Mouse (Mus musculus) adrenal gland, adult 8-10 months (tissue): ENCODE measurements around the gene Grhl1. TPM values are rescaled to one million over a fixed set of nuclear protein-coding genes. Genes with fewer than 3 reads are reported as not detected.
A peak's percentile ranks its signal among the peaks of the same experiment; 100 is the strongest.

Experiments used
- DNase-seq: peaks from one replicate; pipeline ENCODE4 v3.0.0; 2022
- total RNA-seq, 4 experiments: library from RNA; stranded (reverse); gene quantifications; 2 replicates each; pipeline ENCODE4 v1.2.4; 2022

The Grhl1 gene
- total RNA-seq, 4 experiments from 2014 or later: 0.46 to 0.73 (median 0.59) TPM

- DNase-seq: no peak
Measured at GRCm38 (mm10) chr12:24645901-24646300, 73.8 kb downstream of the Grhl1 start.

- DNase-seq: no peak
Measured at GRCm38 (mm10) chr12:24648094-24648493, 76.0 kb downstream of the Grhl1 start.

DNA sequence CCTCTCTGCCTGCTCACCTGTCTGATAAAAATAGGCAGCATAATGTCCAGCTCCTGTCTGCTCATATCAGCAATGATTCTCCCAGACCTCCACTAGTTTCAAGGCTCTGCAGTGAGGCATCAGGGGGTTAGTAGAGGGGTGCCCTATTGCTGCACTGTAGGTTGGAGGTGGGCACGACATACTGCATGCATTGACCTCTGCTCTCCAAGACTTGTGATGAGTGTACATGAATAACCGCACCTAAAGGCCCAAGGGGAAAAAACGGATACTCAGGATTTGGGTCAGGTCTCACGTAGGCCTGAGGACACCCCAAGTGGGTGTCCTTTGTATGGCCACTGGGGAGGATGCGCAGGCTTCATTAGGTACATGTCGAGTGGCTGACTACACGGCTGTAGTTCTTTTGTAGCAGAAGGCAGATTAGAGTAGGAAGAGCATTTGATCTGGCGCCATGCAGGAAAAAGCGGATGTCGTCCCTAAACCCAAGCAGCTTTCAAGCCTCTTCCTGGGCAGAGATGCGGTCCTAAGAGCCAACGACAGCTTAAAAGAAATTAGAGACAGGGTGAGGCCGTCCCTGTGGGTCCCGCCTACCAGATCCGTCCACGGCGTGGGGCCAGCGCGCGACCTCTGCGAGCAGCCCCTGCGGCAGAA lies 78.5 kb downstream of the Grhl1 start:
- peak; percentile 33 for DNase-seq

GRCm38 (mm10) chr12:24651063-24651557 lies 79.0 kb downstream of the Grhl1 start, which contains the start of gene Klf11:
Gene Klf11 (plus strand): TSS chr12:24651274.
- peak; percentile 98 for DNase-seq

DNA sequence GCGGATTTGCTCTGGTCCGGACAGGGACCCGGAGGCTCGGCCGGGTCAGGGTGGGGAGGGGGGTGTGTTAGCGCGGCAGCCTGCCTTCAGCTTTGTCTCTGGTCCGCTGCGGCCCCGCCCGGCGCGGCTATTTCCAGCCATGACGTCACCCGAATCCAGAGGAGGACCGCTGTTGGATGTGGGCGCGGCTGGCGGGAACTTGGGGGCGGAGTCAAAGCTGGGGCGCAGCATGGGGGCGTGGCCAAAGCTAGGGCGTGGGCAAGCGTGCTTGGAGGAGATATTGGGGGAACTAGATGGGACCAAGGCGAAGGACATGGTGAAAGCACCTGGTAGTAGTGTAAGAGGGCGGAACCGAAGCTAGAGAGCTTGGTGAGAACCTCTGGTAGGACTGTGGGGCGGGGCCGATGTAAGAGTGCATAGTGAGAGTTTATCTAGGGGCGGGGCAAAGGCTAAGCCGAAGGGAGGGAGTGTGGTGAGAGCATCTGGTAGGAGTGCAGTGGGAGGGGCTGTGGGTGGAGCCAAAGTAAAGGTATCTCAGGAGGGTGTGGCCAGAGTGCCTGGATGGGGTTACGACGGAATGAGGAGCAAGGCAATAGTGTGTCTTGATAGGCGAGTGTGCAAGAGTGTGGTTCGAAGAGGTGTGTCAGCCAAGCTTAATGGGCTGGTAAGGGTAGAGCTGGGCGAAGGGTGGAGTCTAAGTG lies 79.7 kb downstream of the Grhl1 start:
- DNase-seq: peak; percentile 97

- no peak for DNase-seq
Measured at GRCm38 (mm10) chr12:24654065-24654862, 82.2 kb downstream of the Grhl1 start.

GRCm38 (mm10) chr12:24656436-24656835 lies 84.4 kb downstream of the Grhl1 start:
- no peak for DNase-seq

DNA sequence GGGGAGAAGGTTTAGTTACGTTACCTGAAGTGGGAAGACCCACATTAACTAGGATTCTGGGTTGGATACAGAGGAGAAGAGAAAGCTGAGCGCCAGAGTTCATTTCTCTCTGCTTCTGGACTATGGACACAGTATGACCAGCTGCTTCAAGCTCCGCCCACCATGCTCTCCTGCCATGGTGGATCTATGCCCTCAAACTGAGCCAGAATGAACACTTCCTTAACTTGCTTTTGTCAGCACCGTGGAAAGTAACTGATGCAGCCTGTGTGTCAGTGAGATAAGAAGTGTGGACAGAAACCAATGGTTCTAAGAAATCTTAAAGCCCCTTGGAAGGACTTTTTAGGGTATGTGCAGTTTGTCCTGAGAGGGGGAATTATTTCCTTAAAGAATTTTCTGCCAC lies 86.9 kb downstream of the Grhl1 start:
- no peak for DNase-seq

GRCm38 (mm10) chr12:24659923-24660322 lies 87.8 kb downstream of the Grhl1 start:
- DNase-seq: no peak

DNA sequence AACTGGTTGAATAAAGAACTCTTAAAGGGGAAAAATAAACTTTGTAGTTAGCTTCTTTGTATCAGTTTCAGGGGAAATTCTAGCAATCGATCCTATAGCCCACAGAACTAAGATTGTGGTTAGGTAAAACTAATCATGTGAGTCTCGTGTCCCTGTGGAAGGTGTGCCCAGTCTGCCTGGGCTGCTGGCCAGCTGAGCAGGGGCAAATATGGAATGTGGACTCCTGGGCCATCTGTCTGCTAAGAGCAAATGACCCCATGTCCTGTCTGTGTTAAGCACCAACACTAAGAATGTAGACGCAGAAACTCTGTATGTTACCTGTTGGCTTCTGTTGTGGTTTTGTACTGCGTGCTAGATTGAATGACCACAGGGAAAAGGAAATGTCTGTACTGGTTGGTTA lies 89.0 kb downstream of the Grhl1 start:
- DNase-seq: no peak

GRCm38 (mm10) chr12:24662131-24662530 lies 90.0 kb downstream of the Grhl1 start:
- no peak for DNase-seq

Other genes starting within 250 kb of the Grhl1 start
- gene Taf1b, start 73.9 kb upstream of the Grhl1 start, total RNA-seq: 10 to 100 TPM; 13.8 to 25.0 (median 18.4) TPM
- gene Klf11, start 79.0 kb downstream of the Grhl1 start, total RNA-seq: 10 to 100 TPM; 10.9 to 15.3 (median 13.7) TPM
- 1 to 10 TPM; 4.2 to 6.5 (median 6.4) TPM for gene Cys1, start 109.5 kb downstream of the Grhl1 start, total RNA-seq
- 10 to 100 TPM in 1 of 4 experiments, 1 to 10 TPM in 3; 4.9 to 10.4 (median 6.8) TPM for gene Rrm2, start 136.0 kb downstream of the Grhl1 start, total RNA-seq